Mouse (Mus musculus) heart, embryonic 16.5 days (tissue): ENCODE data around the gene Erbb3. TPM values are rescaled to one million over a fixed set of nuclear protein-coding genes. Genes with fewer than 3 reads are reported as not detected.
A peak's percentile ranks its signal among the peaks of the same experiment; 100 is the strongest.
"Not testable (repeated sequence)": the region's sequence is repeated elsewhere in the genome, so short reads cannot be mapped to it uniquely, and the experiment has no call there.

ENCODE experiments used
- ATAC-seq: fragments of 200-750 bp; cut with Nextera tagmentation; replicated peaks from 2 replicates; pipeline ENCODE4 v1.8.0; 2017; ENCODE audit warnings: moderate number of reproducible peaks; ENCODE audit not compliant: insufficient read depth, low FRiP score; ENCODE audit errors: extremely low read depth
- H3K27ac ChIP-seq: fragments of 300-500 bp; sonication (generic); 2 replicates; pipeline ENCODE4 v1.5.1; 2014; ENCODE audit warnings: mild to moderate bottlenecking, low read length, control low read depth, moderate library complexity
- H3K27me3 ChIP-seq: fragments of 300-500 bp; sonication (generic); 2 replicates; pipeline ENCODE4 v1.6.1; 2014; ENCODE audit warnings: low read length, mixed read lengths; ENCODE audit not compliant: control insufficient read depth, insufficient read depth
- H3K36me3 ChIP-seq: fragments of 300-500 bp; sonication (generic); 2 replicates; pipeline ENCODE4 v1.6.1; 2014; ENCODE audit not compliant: control insufficient read depth, insufficient read depth
- H3K4me1 ChIP-seq: fragments of 300-500 bp; sonication (generic); 2 replicates; pipeline ENCODE4 v1.6.1; 2014; ENCODE audit warnings: low read length, mixed read lengths; ENCODE audit not compliant: control insufficient read depth, insufficient read depth
- H3K4me2 ChIP-seq: fragments of 300-500 bp; sonication (generic); 2 replicates; pipeline ENCODE4 v1.6.1; 2014; ENCODE audit warnings: low read depth, mild to moderate bottlenecking, control low read depth, low read length
- H3K4me3 ChIP-seq: fragments of 300-500 bp; sonication (generic); 2 replicates; pipeline ENCODE4 v1.5.1; 2014; ENCODE audit warnings: mild to moderate bottlenecking, control low read depth, low read length
- H3K9ac ChIP-seq: fragments of 300-500 bp; sonication (generic); 2 replicates; pipeline ENCODE4 v1.6.1; 2014; ENCODE audit warnings: low read length, control low read depth
- H3K9me3 ChIP-seq: fragments of 300-500 bp; sonication (generic); replicated peaks from 2 replicates; pipeline ENCODE4 v1.6.1; 2016; ENCODE audit warnings: low read length; ENCODE audit not compliant: control insufficient read depth
- WGBS: fragments of 180-500 bp; shearing (Covaris S2); extraction: QIAGEN DNeasy Blood & Tissue Kit; methylation state at CpG from one replicate; pipeline ENCODE4 v1.1.7; 2014; 5-methylcytosine and 5-hydroxymethylcytosine counted together
- polyA plus RNA-seq: library from polyadenylated mRNA; unstranded; fragments of >200 nt; fragmentation: Nextera tagmentation; extraction: Ambion mirVana; gene quantifications from 2 replicates; pipeline ENCODE4 v1.2.1, GENCODE M21; 2015

Erbb3 gene
- polyA plus RNA-seq, 1 experiment from 2014 or later: 3.9 TPM

DNA sequence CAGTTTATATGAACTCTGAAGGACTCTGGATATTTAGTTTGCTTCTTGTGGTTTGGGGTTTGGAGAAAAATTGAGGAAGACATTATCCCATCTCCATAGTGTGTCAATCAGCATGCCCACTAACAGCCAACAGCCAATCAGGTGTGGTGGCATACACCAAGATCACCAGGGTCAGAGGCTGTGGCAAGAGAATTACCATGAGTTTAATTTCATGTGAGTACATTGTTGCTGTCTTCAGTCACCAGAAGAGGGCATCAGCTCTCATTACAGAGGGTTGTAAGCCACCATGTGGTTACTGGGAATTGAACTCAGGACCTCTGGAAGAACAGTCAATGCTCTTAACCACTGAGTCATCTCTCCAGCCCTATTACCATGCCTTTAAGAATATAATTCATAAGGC lies 33.2 kb downstream of the Erbb3 start:
- no peak overlapping the region for H3K9ac ChIP-seq
- ATAC-seq: no peak
- peaks cover 34% of the 10 kb centered on the region for H3K36me3 ChIP-seq
- no peak overlapping the region for H3K27ac ChIP-seq
- H3K27me3 ChIP-seq: no peaks in the 10 kb centered on the region
- H3K4me3 ChIP-seq: no peak overlapping the region
- H3K4me2 ChIP-seq: no peak overlapping the region
- H3K9me3 ChIP-seq: no peaks in the 10 kb centered on the region
- no peaks in the 10 kb centered on the region for H3K4me1 ChIP-seq

GRCm38 (mm10) chr10:128555567-128555966 lies 33.9 kb downstream of the Erbb3 start:
- H3K4me1 ChIP-seq, H3K9me3 ChIP-seq, H3K27me3 ChIP-seq, H3K27ac ChIP-seq, ATAC-seq, H3K9ac ChIP-seq, H3K4me3 ChIP-seq, H3K4me2 ChIP-seq: not testable (repeated sequence)
- 74% methylated on average over 1 of the region's 1 CpGs for WGBS
- H3K36me3 ChIP-seq: peaks cover 28% of the 10 kb centered on the region

GRCm38 (mm10) chr10:128550144-128550823 lies 39.2 kb downstream of the Erbb3 start:
- H3K36me3 ChIP-seq, H3K9me3 ChIP-seq, H3K9ac ChIP-seq, H3K4me2 ChIP-seq, H3K4me3 ChIP-seq, H3K27me3 ChIP-seq, H3K27ac ChIP-seq, ATAC-seq: not testable (repeated sequence)
- 79% methylated on average over 11 of the region's 11 CpGs for WGBS
- peaks cover 11% of the 10 kb centered on the region for H3K4me1 ChIP-seq

GRCm38 (mm10) chr10:128549682-128550057 lies 39.8 kb downstream of the Erbb3 start:
- H3K27ac ChIP-seq: 0 out of 2 replicates have a peak overlapping the region, but pooled peaks have one; percentile 35
- ATAC-seq, H3K9me3 ChIP-seq, H3K36me3 ChIP-seq, H3K9ac ChIP-seq, H3K27me3 ChIP-seq, H3K4me3 ChIP-seq: not testable (repeated sequence)
- 62% methylated on average over 6 of the region's 6 CpGs for WGBS
- peaks cover 11% of the 10 kb centered on the region for H3K4me1 ChIP-seq
- peak overlapping the region; percentile 30; the same call in 1 of the 2 replicates for H3K4me2 ChIP-seq

DNA sequence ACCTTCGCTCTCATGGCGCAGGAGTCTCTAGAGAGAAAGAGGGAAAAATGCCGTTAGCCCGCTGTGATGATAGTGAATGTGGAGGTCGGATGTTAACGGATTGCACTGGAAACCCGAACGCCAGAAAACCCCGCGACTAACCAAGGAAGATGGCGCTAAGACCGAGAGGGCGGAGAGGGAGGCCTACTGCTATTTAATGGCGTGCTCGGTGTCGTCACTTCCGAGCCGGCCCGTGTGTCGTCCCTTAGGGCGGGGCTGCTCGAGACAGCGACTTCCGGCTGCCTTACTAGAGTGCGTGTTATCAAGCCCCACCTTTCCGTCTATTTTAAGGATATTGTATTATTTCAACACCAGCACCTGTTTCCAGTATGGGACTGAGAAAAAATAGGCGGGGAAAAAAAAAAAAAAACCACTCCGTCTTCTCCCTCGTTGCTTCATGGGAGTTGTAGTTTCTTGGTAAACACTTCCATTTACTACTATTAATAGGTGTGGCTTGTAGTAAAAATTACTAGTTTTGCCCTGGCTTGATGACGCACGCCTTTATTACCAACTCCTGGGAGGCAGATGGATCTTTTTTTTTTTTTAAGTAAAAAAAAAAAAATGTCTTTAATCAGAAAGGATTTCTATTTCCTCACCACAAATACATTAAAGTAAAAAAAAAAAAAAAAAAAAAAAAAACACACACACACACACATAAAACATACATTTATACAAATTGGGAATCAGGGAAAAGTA lies 40.3 kb downstream of the Erbb3 start, which contains the start of gene Rpl41:
Gene Rpl41, minus strand, starts transcription at position 359 of the 735 bp plus-strand sequence.
- no peaks in the 10 kb centered on the region for H3K27me3 ChIP-seq
- peak within 1 kb of the TSS; percentile 91 for H3K4me3 ChIP-seq
- peak within 1 kb of the TSS; percentile 97 for H3K27ac ChIP-seq
- H3K4me2 ChIP-seq: peak within 1 kb of the TSS; percentile 89
- no peaks in the 10 kb centered on the region for H3K9me3 ChIP-seq
- peaks cover 15% of the 10 kb centered on the region for H3K36me3 ChIP-seq
- H3K9ac ChIP-seq: peak within 1 kb of the TSS; percentile 95
- H3K4me1 ChIP-seq: peaks cover 11% of the 10 kb centered on the region
- ATAC-seq: peak; percentile 90
- WGBS: under 1% methylated on average over 31 of the region's 31 CpGs

DNA sequence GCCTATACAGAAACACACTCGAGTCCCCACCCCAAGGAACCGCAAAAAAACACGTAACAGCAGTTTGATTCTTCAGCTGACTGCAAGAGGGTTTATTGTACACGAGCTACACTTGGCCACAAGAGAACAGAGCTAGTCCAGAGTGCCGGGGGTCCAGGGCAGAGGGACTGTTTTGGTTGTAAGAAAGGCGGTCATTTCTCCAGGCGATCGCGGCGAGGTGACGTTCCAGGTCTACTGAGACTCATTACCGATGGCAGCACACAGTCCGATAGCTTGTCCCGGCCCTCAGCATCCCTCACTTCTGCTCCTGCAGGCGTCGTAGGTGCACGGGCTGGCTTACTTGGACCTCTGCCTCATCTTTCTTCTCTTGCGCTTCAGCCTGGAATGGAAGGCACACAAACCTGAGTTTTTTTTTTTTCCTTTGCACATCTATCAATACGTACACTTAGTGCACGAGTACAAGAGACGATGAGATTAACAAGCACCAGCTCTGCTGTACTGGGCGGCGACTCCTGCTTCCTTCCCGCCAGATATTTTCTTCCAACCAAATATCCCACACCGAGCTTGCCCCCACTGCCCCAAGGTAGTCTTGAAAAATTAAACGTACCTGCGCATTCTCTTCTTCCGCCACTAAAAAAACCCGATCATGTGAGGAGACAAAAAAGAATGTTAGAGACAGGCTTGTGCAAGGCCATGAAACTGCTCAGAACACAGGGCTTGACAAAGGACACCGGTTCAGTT lies 41.2 kb downstream of the Erbb3 start:
- WGBS: 1% methylated on average over 21 of the region's 30 CpGs

DNA sequence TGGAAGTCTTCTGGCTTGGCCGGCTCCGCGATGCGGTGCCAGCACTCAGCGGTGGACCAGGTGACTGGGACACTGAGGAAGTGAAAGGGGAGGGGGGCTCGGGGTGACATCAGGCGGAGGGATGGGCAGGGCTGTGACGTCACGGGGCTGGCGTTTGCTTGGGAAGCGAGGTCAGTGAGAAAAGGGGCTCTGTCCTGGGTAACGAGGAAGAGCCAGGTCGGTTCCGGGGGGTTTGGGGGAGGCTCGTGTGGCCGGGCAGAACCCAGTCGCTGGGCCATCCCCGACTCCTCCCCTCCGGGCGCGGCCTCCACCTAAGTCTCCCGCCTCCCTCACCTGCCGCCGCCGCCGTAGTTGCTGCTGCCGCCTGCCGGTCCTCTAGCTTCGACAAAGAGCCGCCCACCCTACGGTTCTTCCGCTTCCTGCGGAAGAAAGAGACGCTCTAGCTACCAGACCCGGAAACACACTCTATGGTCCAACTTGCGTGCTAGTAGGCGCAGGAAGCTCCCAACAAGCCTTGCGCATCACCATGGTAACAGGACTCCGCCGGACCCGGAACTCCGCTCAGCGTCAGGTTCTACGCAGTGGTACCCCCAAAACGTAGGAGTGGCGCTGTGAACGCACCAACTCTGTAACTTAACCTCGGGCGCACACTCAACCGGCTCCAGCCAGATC lies 42.0 kb downstream of the Erbb3 start, which contains the start of gene Zc3h10:
Gene Zc3h10, minus strand, starts transcription at position 414 of the 672 bp plus-strand sequence.
- Histone ChIP-seq H3K4me2 (peak within 1 kb of the TSS; percentile 89), H3K9ac (peak within 1 kb of the TSS; percentile 95), H3K27ac (peak within 1 kb of the TSS; percentile 97), H3K4me1 (peaks cover 11% of the 10 kb centered on the region), H3K9me3 (no peaks in the 10 kb centered on the region), H3K36me3 (peaks cover 25% of the 10 kb centered on the region), H3K4me3 (peak within 1 kb of the TSS; percentile 91), H3K27me3 (no peaks in the 10 kb centered on the region)
- ATAC-seq: peak; percentile 83
- under 1% methylated on average over 48 of the region's 50 CpGs for WGBS

More for the DNA sequence above, 41.2 kb downstream of the Erbb3 start:
- peak overlapping the region; percentile 97 for H3K27ac ChIP-seq
- H3K9me3 ChIP-seq, ATAC-seq, H3K27me3 ChIP-seq: not testable (repeated sequence)
- H3K4me3 ChIP-seq: peak overlapping the region; percentile 91
- H3K9ac ChIP-seq: peak overlapping the region; percentile 95
- H3K36me3 ChIP-seq: peaks cover 24% of the 10 kb centered on the region
- peak overlapping the region; percentile 89 for H3K4me2 ChIP-seq
- H3K4me1 ChIP-seq: peaks cover 11% of the 10 kb centered on the region

DNA sequence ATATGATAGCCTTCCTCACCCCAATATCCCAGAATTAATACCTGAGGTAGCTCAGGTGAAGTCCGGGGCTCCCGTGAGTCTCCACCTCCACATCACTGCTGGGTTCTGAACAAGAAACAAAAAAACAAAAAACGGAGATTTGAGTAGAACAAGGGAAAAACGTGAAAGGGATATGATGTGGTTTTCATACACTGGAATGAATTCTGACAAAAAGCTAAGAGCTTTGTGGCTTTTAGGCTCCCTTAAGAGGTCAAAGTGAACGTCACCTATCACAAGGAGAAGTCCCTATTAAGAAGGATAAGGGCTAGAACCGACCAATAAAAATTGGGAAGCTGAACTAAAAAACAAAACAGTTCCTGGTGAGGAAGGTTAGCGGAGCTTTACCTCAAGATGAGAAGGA lies 42.7 kb downstream of the Erbb3 start:
- ATAC-seq: no peak
- H3K27ac ChIP-seq: peak overlapping the region; percentile 96
- peak overlapping the region; percentile 82 for H3K9ac ChIP-seq
- no peaks in the 10 kb centered on the region for H3K9me3 ChIP-seq
- H3K4me1 ChIP-seq: peaks cover 11% of the 10 kb centered on the region
- H3K4me2 ChIP-seq: peak overlapping the region; percentile 89
- peaks cover 29% of the 10 kb centered on the region for H3K36me3 ChIP-seq
- WGBS: 16% methylated on average over 7 of the region's 7 CpGs
- no peaks in the 10 kb centered on the region for H3K27me3 ChIP-seq
- peak overlapping the region; percentile 91 for H3K4me3 ChIP-seq
